Mouse (Mus musculus) megakaryocyte, embryonic 14.5 days (primary cell): ENCODE results near the gene Zfp523. TPM values are rescaled to one million over a fixed set of nuclear protein-coding genes. Genes with fewer than 3 reads are reported as not detected.

Source experiments
- H3K27me3 ChIP-seq: replicated peaks from 2 replicates; pipeline ENCODE3; 2012; ENCODE audit warnings: inconsistent platforms
- H3K36me3 ChIP-seq: replicated peaks from 2 replicates; pipeline ENCODE3; 2012; ENCODE audit warnings: low read length, inconsistent platforms, mixed read lengths
- H3K4me1 ChIP-seq: 2 replicates; pipeline ENCODE4 v1.6.1; 2012; ENCODE audit warnings: inconsistent platforms
- H3K4me3 ChIP-seq: replicated peaks from 2 replicates; pipeline ENCODE3; 2012; ENCODE audit warnings: moderate library complexity, mild to moderate bottlenecking, inconsistent platforms
- H3K9me3 ChIP-seq: 2 replicates; pipeline ENCODE4 v1.6.1; 2012; ENCODE audit warnings: inconsistent platforms
- FLI1 ChIP-seq: IDR thresholded peaks from 2 replicates; pipeline ENCODE4 v1.6.1; 2012; ENCODE audit warnings: low read length, inconsistent platforms, mixed read lengths
- GATA1 ChIP-seq: IDR thresholded peaks from 3 replicates; pipeline ENCODE4 v1.6.1; 2012; ENCODE audit warnings: mixed read lengths, low read length, inconsistent platforms, borderline replicate concordance
- polyA plus RNA-seq: library from polyadenylated mRNA; stranded (reverse); fragments of >175 nt; gene quantifications from 2 replicates; pipeline ENCODE4 v1.2.3, GENCODE M21; 2012; ENCODE audit warnings: low replicate concordance; ENCODE audit not compliant: insufficient read depth

Zfp523 gene
- polyA plus RNA-seq, 1 experiment = 45.0 TPM

- TF ChIP-seq FLI1 = no peak
- no peak for TF ChIP-seq GATA1
- no peak overlapping the region for H3K4me3 ChIP-seq
- no peaks in the 10 kb centered on the region for H3K9me3 ChIP-seq
- no peaks in the 10 kb centered on the region; the same call in 1 of the 2 replicates for H3K4me1 ChIP-seq
- peaks cover 90% of the 10 kb centered on the region for H3K27me3 ChIP-seq
- no peaks in the 10 kb centered on the region for H3K36me3 ChIP-seq
Observed at GRCm38 (mm10) chr17:28154970-28155369, 22.0 kb upstream of the Zfp523 start.

- no peaks in the 10 kb centered on the region for H3K36me3 ChIP-seq
- H3K4me3 ChIP-seq = no peak overlapping the region
- H3K9me3 ChIP-seq = no peaks in the 10 kb centered on the region
- H3K4me1 ChIP-seq = peaks cover 23% of the 10 kb centered on the region
- peaks cover 95% of the 10 kb centered on the region for H3K27me3 ChIP-seq
- TF ChIP-seq FLI1 (no peak), GATA1 (no peak)
Observed at GRCm38 (mm10) chr17:28160361-28160760, 16.6 kb upstream of the Zfp523 start.

- H3K4me3 ChIP-seq = peak overlapping the region; percentile 28
- TF ChIP-seq FLI1 = no peak
- TF ChIP-seq GATA1 = no peak
- H3K4me1 ChIP-seq = peaks cover 23% of the 10 kb centered on the region
- H3K36me3 ChIP-seq = no peaks in the 10 kb centered on the region
- no peaks in the 10 kb centered on the region for H3K9me3 ChIP-seq
- peaks cover 95% of the 10 kb centered on the region for H3K27me3 ChIP-seq
Observed at GRCm38 (mm10) chr17:28161310-28161881, 15.5 kb upstream of the Zfp523 start.

- Histone ChIP-seq H3K27me3 (peaks cover 95% of the 10 kb centered on the region), H3K4me3 (no peak overlapping the region), H3K4me1 (peaks cover 23% of the 10 kb centered on the region), H3K36me3 (no peaks in the 10 kb centered on the region), H3K9me3 (no peaks in the 10 kb centered on the region)
- no peak for TF ChIP-seq FLI1
- no peak for TF ChIP-seq GATA1
Observed at GRCm38 (mm10) chr17:28163666-28164065, 13.3 kb upstream of the Zfp523 start.

GRCm38 (mm10) chr17:28170460-28171305, 6.2 kb upstream of the Zfp523 start:
- peak overlapping the region; percentile 12 for H3K4me3 ChIP-seq
- no peak for TF ChIP-seq GATA1
- TF ChIP-seq FLI1 = no peak

GRCm38 (mm10) chr17:28172690-28173089, 4.2 kb upstream of the Zfp523 start:
- Histone ChIP-seq H3K4me1 (peaks cover 36% of the 10 kb centered on the region), H3K27me3 (peaks cover 46% of the 10 kb centered on the region), H3K4me3 (no peak overlapping the region), H3K9me3 (no peaks in the 10 kb centered on the region), H3K36me3 (no peaks in the 10 kb centered on the region)
- TF ChIP-seq GATA1 (no peak), FLI1 (no peak)

More at GRCm38 (mm10) chr17:28170460-28171305, 6.2 kb upstream of the Zfp523 start:
- Histone ChIP-seq H3K4me1 (peaks cover 21% of the 10 kb centered on the region), H3K9me3 (no peaks in the 10 kb centered on the region), H3K36me3 (no peaks in the 10 kb centered on the region), H3K27me3 (peaks cover 66% of the 10 kb centered on the region)

- Histone ChIP-seq H3K9me3 (no peaks in the 10 kb centered on the region), H3K4me3 (peak overlapping the region; percentile 98), H3K36me3 (peaks cover 8% of the 10 kb centered on the region), H3K4me1 (peaks cover 69% of the 10 kb centered on the region), H3K27me3 (peaks cover 9% of the 10 kb centered on the region)
- TF ChIP-seq GATA1 = no peak
Observed at GRCm38 (mm10) chr17:28177540-28178046, 664 bp downstream of the Zfp523 start.

GRCm38 (mm10) chr17:28180331-28180730, 3.4 kb downstream of the Zfp523 start:
- Histone ChIP-seq H3K9me3 (no peaks in the 10 kb centered on the region), H3K27me3 (no peaks in the 10 kb centered on the region), H3K36me3 (peaks cover 18% of the 10 kb centered on the region), H3K4me3 (no peak overlapping the region), H3K4me1 (peaks cover 83% of the 10 kb centered on the region)
- TF ChIP-seq FLI1 (no peak), GATA1 (no peak)

GRCm38 (mm10) chr17:28180783-28181544, 4.0 kb downstream of the Zfp523 start:
- Histone ChIP-seq H3K36me3 (peaks cover 18% of the 10 kb centered on the region), H3K4me1 (peaks cover 83% of the 10 kb centered on the region), H3K9me3 (no peaks in the 10 kb centered on the region), H3K27me3 (no peaks in the 10 kb centered on the region), H3K4me3 (peak overlapping the region; percentile 53)
- no peak for TF ChIP-seq GATA1
- no peak for TF ChIP-seq FLI1
